Mouse (Mus musculus) macrophage (primary cell): ENCODE results near the gene Rrm1. TPM values are rescaled to one million over a fixed set of nuclear protein-coding genes. Genes with fewer than 3 reads are reported as not detected.
"Not testable (repeated sequence)": the region's sequence is repeated elsewhere in the genome, so short reads cannot be mapped to it uniquely, and the experiment has no call there.

Experiments used
- H3K27ac ChIP-seq: fragments of 350-480 bp; formaldehyde crosslinking; 2 replicates; pipeline ENCODE4 v1.9.0; 2021
- H3K36me3 ChIP-seq: fragments of 350-480 bp; formaldehyde crosslinking; 2 replicates; pipeline ENCODE4 v1.9.0; 2021; ENCODE audit errors: inconsistent target
- H3K4me3 ChIP-seq: fragments of 350-480 bp; formaldehyde crosslinking; 2 replicates; pipeline ENCODE4 v1.9.0; 2021; ENCODE audit errors: inconsistent target
- H3K79me2 ChIP-seq: fragments of 350-480 bp; formaldehyde crosslinking; 2 replicates; pipeline ENCODE4 v1.9.0; 2021; ENCODE audit errors: inconsistent target
- WGBS: methylation state at CpG from one replicate; pipeline ENCODE4 v1.1.7; 2026; ENCODE audit warnings: inconsistent platforms; ENCODE audit not compliant: missing documents; 5-methylcytosine and 5-hydroxymethylcytosine counted together
- polyA plus RNA-seq: library from polyadenylated mRNA; stranded (reverse); fragments of 250-400 nt; gene quantifications from 3 replicates; pipeline ENCODE4 v1.2.4, GENCODE M21; 2018; ENCODE audit warnings: inconsistent platforms
- total RNA-seq, 78 experiments: library from RNA; depleted of rRNA; stranded (reverse); fragments of 250-400 nt; gene quantifications; 1 replicate in 9 of 78; 2 replicates in 24 of 78; 3 replicates in 43 of 78; 4 replicates in 2 of 78; pipeline ENCODE4 v1.2.4; 2018; ENCODE audit warnings: inconsistent platforms in 56 of 78

The Rrm1 gene
- 10 to 100 TPM in 16 of 26 experiments, 1 to 10 TPM in 10; 3.6 to 49.4 (median 17.3) TPM for total RNA-seq (2018; cell fraction: chromatin; rRNA removed)
- total RNA-seq (2018; cell fraction: cytosol; rRNA removed): 10 to 100 TPM; 11.1 to 27.7 (median 17.6) TPM
- total RNA-seq (2018; cell fraction: nucleus; rRNA removed): 10 to 100 TPM in 19 of 26 experiments, 1 to 10 TPM in 7; 5.5 to 82.4 (median 12.4) TPM
- 17.3 to 71.9 TPM (median 64.3 TPM) in 3 replicates for polyA plus RNA-seq

GRCm38 (mm10) chr7:102441657-102442391 lies at the start of gene Rrm1:
Gene Rrm1 (plus strand): TSS chr7:102441695.
- Histone ChIP-seq H3K79me2 (peaks cover 38% of the 10 kb centered on the region), H3K36me3 (no peaks in the 10 kb centered on the region), H3K27ac (peak within 1 kb of the TSS; percentile 76), H3K4me3 (peak within 1 kb of the TSS; percentile 79)
- under 1% methylated on average over 50 of the region's 56 CpGs for WGBS

- Histone ChIP-seq H3K79me2 (no peaks in the 10 kb centered on the region), H3K36me3 (no peaks in the 10 kb centered on the region), H3K27ac (no peak overlapping the region), H3K4me3 (no peak overlapping the region)
- WGBS: 73% methylated on average over 2 of the region's 2 CpGs
These were observed 47.6 kb upstream of the Rrm1 start for GRCm38 (mm10) chr7:102393898-102394297.

GRCm38 (mm10) chr7:102395894-102396293 lies 45.6 kb upstream of the Rrm1 start:
- no peaks in the 10 kb centered on the region for H3K36me3 ChIP-seq
- no peak overlapping the region for H3K4me3 ChIP-seq
- WGBS: 70% methylated on average over 7 of the region's 7 CpGs
- no peaks in the 10 kb centered on the region for H3K79me2 ChIP-seq
- no peak overlapping the region for H3K27ac ChIP-seq

DNA sequence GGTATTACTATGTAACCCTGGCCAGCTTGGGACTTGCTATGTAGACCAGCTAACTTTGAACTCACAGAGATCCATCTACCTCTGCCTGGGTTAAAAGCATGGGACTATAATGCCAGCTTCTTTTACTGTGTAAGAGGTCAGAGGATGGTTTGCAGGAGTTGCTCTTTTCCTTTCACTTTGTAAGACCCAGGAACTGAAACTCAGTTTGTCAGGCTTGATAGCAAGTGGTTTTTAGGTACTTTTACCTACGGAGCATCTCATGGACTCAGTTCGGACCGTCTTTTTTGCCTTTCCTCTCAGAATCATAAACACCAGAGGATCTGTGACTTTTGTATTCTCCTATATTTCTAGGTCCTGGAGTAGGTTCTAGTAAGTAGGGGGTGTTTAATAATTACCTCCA lies 45.2 kb upstream of the Rrm1 start:
- Histone ChIP-seq H3K79me2 (no peaks in the 10 kb centered on the region), H3K36me3 (no peaks in the 10 kb centered on the region), H3K4me3 (no peak overlapping the region), H3K27ac (no peak overlapping the region)
- WGBS: 83% methylated on average over 3 of the region's 3 CpGs

- no peak overlapping the region for H3K27ac ChIP-seq
- H3K4me3 ChIP-seq: no peak overlapping the region
- 94% methylated on average over 3 of the region's 3 CpGs for WGBS
- no peaks in the 10 kb centered on the region for H3K79me2 ChIP-seq
- no peaks in the 10 kb centered on the region for H3K36me3 ChIP-seq
These were observed 42.2 kb upstream of the Rrm1 start for GRCm38 (mm10) chr7:102399180-102399731.

- H3K36me3 ChIP-seq: no peaks in the 10 kb centered on the region
These were observed 37.4 kb upstream of the Rrm1 start for GRCm38 (mm10) chr7:102404118-102404517.

DNA sequence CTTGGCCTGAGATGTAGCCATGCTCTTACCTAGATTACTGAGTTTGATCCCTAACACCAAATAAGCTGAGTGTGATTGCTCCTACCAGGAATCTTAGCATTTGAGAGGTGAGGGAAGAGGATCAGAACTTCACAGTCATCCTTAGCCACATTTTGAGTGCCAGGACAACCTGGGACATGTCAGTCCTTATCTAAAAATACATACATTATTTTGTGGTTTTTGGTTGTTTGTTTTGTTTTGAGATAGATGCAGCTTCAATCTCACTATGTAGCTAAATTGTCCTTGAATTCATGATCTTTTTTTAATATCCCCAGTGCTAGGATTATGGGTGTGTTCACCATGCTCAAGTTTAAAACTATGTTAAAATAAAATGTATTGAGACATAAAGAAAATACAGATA lies 34.1 kb upstream of the Rrm1 start:
- Histone ChIP-seq H3K79me2 (no peaks in the 10 kb centered on the region), H3K36me3 (no peaks in the 10 kb centered on the region; the same call in 1 of the 2 replicates), H3K4me3 (no peak overlapping the region), H3K27ac (no peak overlapping the region)

More at GRCm38 (mm10) chr7:102404118-102404517, 37.4 kb upstream of the Rrm1 start:
- no peaks in the 10 kb centered on the region for H3K79me2 ChIP-seq
- 100% methylated on average over 1 of the region's 2 CpGs for WGBS
- no peak overlapping the region for H3K27ac ChIP-seq
- no peak overlapping the region for H3K4me3 ChIP-seq

DNA sequence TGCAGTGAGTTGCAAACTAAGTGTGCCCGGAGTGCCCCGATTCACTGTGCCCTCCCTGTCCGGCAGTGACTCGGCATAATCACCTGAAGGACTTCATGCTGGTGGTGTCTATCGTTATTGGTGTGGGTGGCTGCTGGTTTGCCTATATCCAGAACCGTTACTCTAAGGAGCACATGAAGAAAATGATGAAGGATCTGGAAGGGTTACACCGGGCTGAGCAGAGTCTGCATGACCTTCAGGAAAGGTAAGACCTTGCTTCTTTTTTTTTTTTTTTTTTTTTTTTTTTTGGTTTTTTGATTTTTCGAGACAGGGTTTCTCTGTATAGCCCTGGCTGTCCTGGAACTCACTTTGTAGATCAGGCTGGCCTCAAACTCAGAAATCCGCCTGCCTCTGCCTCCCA lies 26.2 kb upstream of the Rrm1 start:
- not testable (repeated sequence) for H3K27ac ChIP-seq, H3K4me3 ChIP-seq, H3K79me2 ChIP-seq, H3K36me3 ChIP-seq
- 88% methylated on average over 7 of the region's 9 CpGs for WGBS

DNA sequence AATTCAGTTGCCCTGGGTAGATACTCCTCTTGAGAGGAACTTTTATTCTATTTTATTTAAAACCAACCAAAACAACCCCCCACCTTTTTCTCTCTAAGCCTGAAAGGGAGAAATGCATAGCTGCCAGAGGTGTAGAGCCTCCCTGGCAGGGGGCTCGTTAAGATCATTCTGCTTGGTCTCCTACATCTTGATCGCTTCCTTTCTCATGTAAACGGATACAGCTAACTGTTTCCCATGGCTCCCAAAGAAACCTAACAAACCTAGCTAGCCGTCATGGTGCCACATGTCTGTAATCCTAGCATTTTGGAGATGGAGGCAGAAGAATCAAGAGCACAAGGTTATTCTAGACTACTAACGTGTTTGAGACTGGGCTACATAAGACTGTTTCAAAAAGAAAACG lies 25.7 kb upstream of the Rrm1 start:
- Histone ChIP-seq H3K36me3 (no peaks in the 10 kb centered on the region; the same call in 1 of the 2 replicates), H3K79me2 (no peaks in the 10 kb centered on the region), H3K27ac (no peak overlapping the region), H3K4me3 (no peak overlapping the region)
- WGBS: 97% methylated on average over 6 of the region's 6 CpGs

DNA sequence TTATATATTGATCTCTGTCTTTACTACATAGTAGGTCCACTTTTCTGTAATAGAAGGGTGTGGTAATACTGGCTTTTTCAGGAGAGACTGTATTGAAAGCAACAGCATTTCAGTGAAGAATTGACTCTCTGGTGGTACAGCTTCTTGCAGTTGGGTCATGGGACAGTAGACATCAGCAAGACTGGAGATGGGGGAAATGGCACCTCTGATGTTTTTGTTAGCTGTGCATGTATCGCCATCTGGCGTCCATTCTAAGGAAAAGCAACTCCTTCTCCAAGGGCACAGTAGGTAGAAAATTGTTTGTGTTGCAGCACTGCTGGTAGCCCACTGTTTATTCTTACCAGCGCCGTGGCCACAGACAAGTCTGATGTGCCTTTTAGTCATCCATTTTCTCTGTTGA lies 24.1 kb upstream of the Rrm1 start:
- no peak overlapping the region for H3K4me3 ChIP-seq
- 1% methylated on average over 4 of the region's 4 CpGs for WGBS
- H3K79me2 ChIP-seq: no peaks in the 10 kb centered on the region
- no peak overlapping the region for H3K27ac ChIP-seq
- H3K36me3 ChIP-seq: no peaks in the 10 kb centered on the region

DNA sequence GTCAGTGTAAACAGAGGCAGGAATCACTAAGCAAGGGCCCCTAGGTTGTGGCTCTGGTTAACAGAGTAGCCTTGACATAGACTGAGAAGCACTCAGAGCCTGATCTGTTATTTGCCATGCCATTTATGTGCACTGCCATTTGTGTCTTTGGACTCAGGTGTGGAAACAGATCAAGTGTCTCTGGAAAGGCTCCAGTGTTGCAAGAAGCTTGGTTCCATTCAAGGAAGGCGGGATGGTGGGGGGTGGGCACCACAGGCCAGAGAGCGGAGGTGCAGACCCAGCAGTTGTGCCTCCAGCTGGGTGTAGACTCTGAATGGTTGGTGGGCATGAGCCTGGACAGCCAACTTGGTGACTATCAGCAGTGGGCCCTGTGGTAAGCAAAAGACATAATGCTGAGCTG lies 19.5 kb upstream of the Rrm1 start:
- H3K4me3 ChIP-seq: no peak overlapping the region
- 100% methylated on average over 2 of the region's 2 CpGs for WGBS
- no peaks in the 10 kb centered on the region for H3K36me3 ChIP-seq
- H3K27ac ChIP-seq: no peak overlapping the region
- no peaks in the 10 kb centered on the region for H3K79me2 ChIP-seq

GRCm38 (mm10) chr7:102425933-102426685 lies 15.4 kb upstream of the Rrm1 start:
- H3K36me3 ChIP-seq: no peaks in the 10 kb centered on the region
- H3K27ac ChIP-seq: peak overlapping the region; percentile 85
- WGBS: 5% methylated on average over 6 of the region's 6 CpGs
- no peaks in the 10 kb centered on the region for H3K79me2 ChIP-seq
- no peak overlapping the region for H3K4me3 ChIP-seq

DNA sequence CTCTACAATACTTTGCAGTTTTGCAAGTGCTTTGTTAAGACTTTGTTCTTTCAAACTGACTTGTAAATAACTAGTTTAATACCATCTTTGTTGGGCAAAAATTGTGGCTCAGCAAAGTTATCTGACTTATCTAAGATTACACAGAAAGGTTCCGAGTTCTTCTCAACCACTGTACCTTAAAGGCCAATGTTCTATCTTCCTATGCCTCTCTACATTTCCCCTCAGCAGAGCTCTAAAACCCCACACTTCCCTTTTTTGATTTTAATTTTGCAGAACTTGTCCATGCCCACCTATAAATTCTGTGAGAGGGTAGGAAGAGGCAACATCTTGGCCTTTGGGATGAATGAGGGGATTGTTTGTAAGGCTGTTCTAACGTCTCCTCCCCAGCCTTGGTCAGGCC lies 7.2 kb upstream of the Rrm1 start:
- H3K27ac ChIP-seq: no peak overlapping the region
- H3K4me3 ChIP-seq: no peak overlapping the region
- H3K79me2 ChIP-seq: no peaks in the 10 kb centered on the region
- 26% methylated on average over 2 of the region's 2 CpGs for WGBS
- H3K36me3 ChIP-seq: peaks cover 8% of the 10 kb centered on the region; the same call in 1 of the 2 replicates

DNA sequence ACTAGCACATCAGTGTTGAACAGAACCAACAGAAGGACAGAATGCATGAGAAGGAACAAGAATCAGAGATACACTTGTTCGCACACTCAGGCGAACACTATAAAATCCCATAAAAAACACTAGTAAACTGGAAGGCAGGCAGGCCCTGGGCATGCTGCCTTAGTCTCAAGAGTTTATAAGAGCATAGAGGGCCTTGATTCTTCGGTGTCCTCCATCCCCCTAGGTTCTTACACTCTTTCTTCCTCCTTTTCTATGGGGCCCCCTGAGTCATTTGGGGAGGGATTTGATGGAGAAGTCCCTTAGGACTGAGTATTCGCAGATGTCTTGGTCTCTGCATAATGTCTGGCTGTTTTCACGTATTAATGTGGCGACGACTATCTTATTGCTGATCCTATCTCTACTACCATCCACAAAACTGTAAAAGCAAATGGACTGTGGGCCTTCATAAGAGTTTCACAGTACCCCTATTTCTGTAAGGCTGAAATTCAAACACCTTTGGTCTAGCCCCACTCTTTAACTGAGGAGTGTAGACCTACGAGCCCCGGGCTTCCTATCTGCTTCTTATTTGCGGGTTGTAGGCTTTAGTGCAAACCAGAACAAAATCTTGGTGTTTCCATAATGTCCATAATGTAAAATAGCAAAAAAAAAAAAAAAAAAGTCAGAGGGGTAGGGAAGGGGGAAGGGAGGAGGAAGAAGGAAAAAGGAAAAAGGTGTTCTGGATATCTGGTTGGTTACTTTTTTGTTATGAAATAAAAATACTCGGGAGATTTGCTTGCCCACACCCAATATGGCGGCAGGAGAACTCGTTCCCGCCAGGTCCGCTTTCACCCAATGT lies 456 bp upstream of the Rrm1 start:
- 57% methylated on average over 15 of the region's 15 CpGs for WGBS
- peak overlapping the region; percentile 79; the same call in 1 of the 2 replicates for H3K4me3 ChIP-seq

More for the DNA sequence above, 456 bp upstream of the Rrm1 start:
- Histone ChIP-seq H3K36me3 (peaks cover under 1% of the 10 kb centered on the region; the same call in 1 of the 2 replicates), H3K27ac (peak overlapping the region; percentile 76), H3K79me2 (peaks cover 36% of the 10 kb centered on the region)
